Mouse (Mus musculus) natural killer cell, adult 2 months (primary cell): Measurements from ENCODE around the gene Ascl2.

Experiments
- DNase-seq, 2 experiments: peaks; one replicate each; pipeline ENCODE4 v3.0.0; 2022; ENCODE audit warnings: low spot score in 2 of 2

The Ascl2 gene

GRCm38 (mm10) chr7:143002679-143003078, 33.6 kb upstream of the Ascl2 start:
- no peak for DNase-seq

GRCm38 (mm10) chr7:142997403-142998150, 28.5 kb upstream of the Ascl2 start:
- DNase-seq: no peak

GRCm38 (mm10) chr7:142996998-142997397, 27.9 kb upstream of the Ascl2 start:
- no peak for DNase-seq

GRCm38 (mm10) chr7:142995630-142996338, 26.7 kb upstream of the Ascl2 start:
- DNase-seq: no peak

GRCm38 (mm10) chr7:142995004-142995403, 25.9 kb upstream of the Ascl2 start:
- peak; percentile 54 to 75 for DNase-seq

- no peak for DNase-seq
Observed at GRCm38 (mm10) chr7:142987718-142988117, 18.7 kb upstream of the Ascl2 start.

GRCm38 (mm10) chr7:142985146-142985545, 16.1 kb upstream of the Ascl2 start:
- DNase-seq: no peak

- no peak for DNase-seq
Observed at GRCm38 (mm10) chr7:142981908-142982307, 12.8 kb upstream of the Ascl2 start.

GRCm38 (mm10) chr7:142967884-142968808, 918 bp downstream of the Ascl2 start:
- DNase-seq: no peak

GRCm38 (mm10) chr7:142967414-142967883, 1.6 kb downstream of the Ascl2 start:
- no peak for DNase-seq

GRCm38 (mm10) chr7:142959752-142960151, 9.3 kb downstream of the Ascl2 start:
- DNase-seq: no peak

- no peak for DNase-seq
Observed at GRCm38 (mm10) chr7:142958817-142959216, 10.2 kb downstream of the Ascl2 start.

- no peak for DNase-seq
Observed at GRCm38 (mm10) chr7:142956018-142956417, 13.0 kb downstream of the Ascl2 start.

- no peak for DNase-seq
Observed at GRCm38 (mm10) chr7:142949568-142949967, 19.5 kb downstream of the Ascl2 start.

- no peak for DNase-seq
Observed at GRCm38 (mm10) chr7:142937631-142938030, 31.4 kb downstream of the Ascl2 start.

GRCm38 (mm10) chr7:142935708-142936107, 33.4 kb downstream of the Ascl2 start:
- no peak for DNase-seq

- no peak for DNase-seq
Observed at GRCm38 (mm10) chr7:142932469-142932868, 36.6 kb downstream of the Ascl2 start.

- DNase-seq: no peak
Observed at GRCm38 (mm10) chr7:142931028-142931427, 38.0 kb downstream of the Ascl2 start, which contains the start of gene Th. Gene Th, minus strand, starts transcription at chr7:142931128.

GRCm38 (mm10) chr7:142929516-142929915, 39.5 kb downstream of the Ascl2 start:
- DNase-seq: no peak

GRCm38 (mm10) chr7:142927293-142927692, 41.8 kb downstream of the Ascl2 start:
- DNase-seq: no peak

GRCm38 (mm10) chr7:142918641-142919628, 50.1 kb downstream of the Ascl2 start:
- DNase-seq: peak; percentile 77 to 78
